Mouse (Mus musculus) liver, postnatal 0 days (tissue): ENCODE data around the gene Naa80.

Experiments
- CTCF ChIP-seq: sonication (generic); IDR thresholded peaks from 2 replicates; pipeline ENCODE4 v1.5.1; 2016; ENCODE audit warnings: antibody characterized with exemption, low read depth
- EP300 ChIP-seq: IDR thresholded peaks from 2 replicates; pipeline ENCODE4 v1.6.1; 2016; ENCODE audit warnings: antibody characterized with exemption, low read depth, mild to moderate bottlenecking

DNA sequence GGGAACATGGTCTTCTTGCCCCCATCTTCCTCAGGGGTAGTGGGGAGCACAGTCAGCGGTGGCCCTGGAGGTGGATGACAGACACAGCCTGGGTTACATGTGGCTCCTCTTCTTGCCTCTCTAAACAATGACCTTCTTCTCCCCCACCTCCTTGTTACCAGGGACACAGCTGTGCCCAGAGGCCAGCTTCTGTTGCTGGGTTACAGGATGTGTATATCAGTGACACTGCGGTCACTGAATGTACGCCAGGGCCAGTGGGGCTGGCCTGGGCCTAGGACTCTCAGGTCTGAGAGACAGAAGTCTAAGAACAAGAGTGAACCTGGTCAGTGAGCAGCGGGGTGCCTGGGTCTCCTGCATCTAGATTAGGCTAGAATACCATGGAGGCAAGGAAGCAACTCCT is 36.3 kb downstream of the Naa80 start:
- TF ChIP-seq EP300 (no peak), CTCF (no peak)
